Mouse (Mus musculus): ENCODE measurements at regions not wholly inside any gene's neighbourhood (a gene's known extent, or its start where the extent isn't known, plus 50 kb on each side); places are given as distances from the start of the nearest gene placed in this dataset.

DNA sequence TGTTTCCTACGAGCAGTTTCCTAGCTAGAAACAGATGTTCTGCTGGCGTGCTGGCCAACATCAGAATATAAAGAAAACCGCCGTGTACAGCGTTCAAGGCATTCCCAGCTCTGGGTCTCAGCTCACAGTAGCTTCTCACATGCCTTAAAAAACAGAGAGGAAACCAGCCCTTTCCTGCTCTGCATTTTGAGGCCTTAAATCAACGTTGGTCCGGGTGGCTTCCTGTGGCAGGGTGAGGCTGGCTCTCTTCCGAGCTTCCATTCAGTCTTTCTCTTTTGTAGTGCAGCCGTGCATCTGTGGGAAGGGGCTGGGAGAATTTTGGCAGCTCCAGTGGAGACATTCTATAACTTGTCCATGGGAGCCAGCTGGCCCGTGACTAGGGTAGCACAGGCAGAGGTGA lies 135.9 kb upstream of the Unc93a2 start:
- TF ChIP-seq POLR2A (IDR thresholded peaks at IDR 0.05; ENCODE audit: insufficient read length, low read depth) (no peak), REST (IDR thresholded peaks at IDR 0.05; ENCODE audit: insufficient read depth, insufficient read length) (no peak), TCF12 (IDR thresholded peaks at IDR 0.05; ENCODE audit: insufficient read depth, poor library complexity, severe bottlenecking) (no peak), TCF3 (IDR thresholded peaks at IDR 0.05; ENCODE audit: insufficient read length, low read depth) (no peak), USF1 (IDR thresholded peaks at IDR 0.05; ENCODE audit: low read depth) (no peak)

All from myocyte (in vitro differentiated cells).